Mouse (Mus musculus) lung, embryonic 15.5 days (tissue): ENCODE measurements around the gene Ppp2r3c. TPM values are rescaled to one million over a fixed set of nuclear protein-coding genes. Genes with fewer than 3 reads are reported as not detected.
A peak's percentile ranks its signal among the peaks of the same experiment; 100 is the strongest.
"Not testable (repeated sequence)": the region's sequence is repeated elsewhere in the genome, so short reads cannot be mapped to it uniquely, and the experiment has no call there.

Experiments used
- ATAC-seq: fragments of 200-750 bp; cut with Nextera tagmentation; 2 replicates; pipeline ENCODE4 v1.8.0; 2017; ENCODE audit warnings: moderate number of reproducible peaks, borderline replicate concordance; ENCODE audit not compliant: low FRiP score, low TSS enrichment; ENCODE audit errors: extremely low read depth
- H3K27ac ChIP-seq: fragments of 300-500 bp; sonication (generic); 2 replicates; pipeline ENCODE4 v1.5.1; 2015; ENCODE audit warnings: moderate library complexity, mild to moderate bottlenecking, inconsistent platforms
- H3K27me3 ChIP-seq: fragments of 300-500 bp; sonication (generic); 2 replicates; pipeline ENCODE4 v1.6.1; 2015; ENCODE audit warnings: inconsistent platforms
- H3K36me3 ChIP-seq: fragments of 300-500 bp; sonication (generic); 2 replicates; pipeline ENCODE4 v1.6.1; 2015; ENCODE audit warnings: inconsistent platforms
- H3K4me1 ChIP-seq: fragments of 300-500 bp; sonication (generic); 2 replicates; pipeline ENCODE4 v1.6.1; 2015; ENCODE audit warnings: inconsistent platforms
- H3K4me2 ChIP-seq: fragments of 300-500 bp; sonication (generic); 2 replicates; pipeline ENCODE4 v1.6.1; 2015; ENCODE audit warnings: inconsistent platforms, mild to moderate bottlenecking, moderate library complexity
- H3K4me3 ChIP-seq: fragments of 300-500 bp; sonication (generic); 2 replicates; pipeline ENCODE4 v1.5.1; 2015; ENCODE audit warnings: mild to moderate bottlenecking, inconsistent platforms
- H3K9ac ChIP-seq: fragments of 300-500 bp; sonication (generic); 2 replicates; pipeline ENCODE4 v1.6.1; 2015; ENCODE audit warnings: inconsistent platforms
- H3K9me3 ChIP-seq: fragments of 300-500 bp; sonication (generic); 2 replicates; pipeline ENCODE4 v1.6.1; 2016; ENCODE audit warnings: inconsistent platforms
- WGBS: fragments of 180-500 bp; shearing (Covaris S2); methylation state at CpG from one replicate; pipeline ENCODE4 v1.1.7; 2015; 5-methylcytosine and 5-hydroxymethylcytosine counted together
- polyA plus RNA-seq: library from polyadenylated mRNA; unstranded; fragments of >200 nt; fragmentation: Nextera tagmentation; extraction: Ambion mirVana; gene quantifications from 2 replicates; pipeline ENCODE4 v1.2.1, GENCODE M21; 2015

The Ppp2r3c gene
- polyA plus RNA-seq, 1 experiment from 2014 or later: 11.9 TPM

GRCm38 (mm10) chr12:55263385-55263784 lies 39.4 kb downstream of the Ppp2r3c start:
- not testable (repeated sequence) for H3K9me3 ChIP-seq, H3K27me3 ChIP-seq, H3K4me2 ChIP-seq, H3K4me1 ChIP-seq, H3K27ac ChIP-seq, H3K9ac ChIP-seq, H3K4me3 ChIP-seq, H3K36me3 ChIP-seq, ATAC-seq
- WGBS: no CpG with 5 or more reads among the region's 5 CpGs

- H3K9me3 ChIP-seq, H3K27ac ChIP-seq, H3K9ac ChIP-seq, H3K27me3 ChIP-seq, H3K4me2 ChIP-seq, ATAC-seq, H3K4me1 ChIP-seq, H3K4me3 ChIP-seq: not testable (repeated sequence)
- H3K36me3 ChIP-seq: peaks cover 13% of the 10 kb centered on the region
- no CpG with 5 or more reads among the region's 8 CpGs for WGBS
Measured at GRCm38 (mm10) chr12:55261950-55262349, 40.8 kb downstream of the Ppp2r3c start.

GRCm38 (mm10) chr12:55242243-55242642 lies 60.6 kb downstream of the Ppp2r3c start:
- H3K4me3 ChIP-seq, H3K36me3 ChIP-seq, H3K9ac ChIP-seq, H3K4me1 ChIP-seq, ATAC-seq, H3K27ac ChIP-seq, H3K4me2 ChIP-seq, H3K9me3 ChIP-seq, H3K27me3 ChIP-seq: not testable (repeated sequence)
- no CpG with 5 or more reads among the region's 8 CpGs for WGBS

- WGBS: under 1% methylated on average over 12 of the region's 25 CpGs
- H3K4me1 ChIP-seq, H3K27me3 ChIP-seq, H3K27ac ChIP-seq, H3K36me3 ChIP-seq, H3K9me3 ChIP-seq, H3K9ac ChIP-seq, H3K4me2 ChIP-seq, ATAC-seq: not testable (repeated sequence)
- peak overlapping the region; percentile 41 for H3K4me3 ChIP-seq
Measured at GRCm38 (mm10) chr12:55230520-55230861, 72.3 kb downstream of the Ppp2r3c start.

- not testable (repeated sequence) for H3K9ac ChIP-seq, H3K36me3 ChIP-seq, H3K4me1 ChIP-seq, H3K27ac ChIP-seq, H3K9me3 ChIP-seq, H3K27me3 ChIP-seq, H3K4me2 ChIP-seq
- ATAC-seq: peak; percentile 98
- H3K4me3 ChIP-seq: peak within 1 kb of the TSS; percentile 41
- WGBS: no CpG with 5 or more reads among the region's 57 CpGs
Measured at GRCm38 (mm10) chr12:55229626-55230519, 72.9 kb downstream of the Ppp2r3c start, which contains the start of gene Srp54c. Srp54c (plus strand) TSS chr12:55230168.

Other genes with a start within 250 kb of the Ppp2r3c start
- 37.7 and 39.5 TPM in 2 replicates for gene 2700097O09Rik, start 222.9 kb downstream of the Ppp2r3c start, polyA plus RNA-seq
- gene Srp54a, start 222.7 kb downstream of the Ppp2r3c start, polyA plus RNA-seq: 165 and 178 TPM in 2 replicates
- gene Fam177a, start 178.5 kb downstream of the Ppp2r3c start, polyA plus RNA-seq: 17.2 and 26.4 TPM in 2 replicates
- gene Srp54b, start 147.9 kb downstream of the Ppp2r3c start, polyA plus RNA-seq: 52.3 and 59.3 TPM in 2 replicates
- 6.6 TPM in 1 of 2 replicates, not detected in the other for gene 1700047I17Rik2, start 103.4 kb downstream of the Ppp2r3c start, polyA plus RNA-seq
- gene Srp54c, start 72.8 kb downstream of the Ppp2r3c start, polyA plus RNA-seq: 67.3 and 69.3 TPM in 2 replicates
- gene 1110008L16Rik, start 3.4 kb downstream of the Ppp2r3c start, polyA plus RNA-seq: 13.9 and 14.7 TPM in 2 replicates
- gene Psma6, start 81.2 kb upstream of the Ppp2r3c start, polyA plus RNA-seq: 427 and 430 TPM in 2 replicates
- gene Nfkbia, start 189.6 kb upstream of the Ppp2r3c start, polyA plus RNA-seq: 110 and 116 TPM in 2 replicates